Comparison of ENCODE assay signal across 25 mouse cellular contexts in the genomic region with DNA sequence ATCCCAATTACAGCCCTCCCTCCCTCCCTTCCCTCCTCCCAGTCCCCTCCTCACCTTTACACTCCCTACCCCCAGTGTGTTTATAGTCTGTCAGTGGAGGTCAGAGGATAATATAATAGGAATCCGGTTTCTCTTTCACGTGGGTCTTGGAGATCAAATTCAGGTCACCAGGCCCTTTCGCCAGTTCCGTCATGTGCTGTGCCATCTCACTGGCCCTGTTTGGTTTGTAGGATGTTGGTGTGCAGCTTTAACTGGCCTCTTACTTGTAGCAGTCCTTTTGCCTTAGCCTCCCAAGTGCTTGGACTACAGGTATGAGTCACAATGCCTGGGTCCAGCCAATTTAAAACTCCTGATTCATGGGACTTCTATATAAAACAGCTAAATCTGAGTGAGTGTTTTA. TPM values are rescaled to one million over a fixed set of nuclear protein-coding genes. Genes with fewer than 3 reads are reported as not detected.
DNase-seq lines count a peak whose midpoint lies in the region; TF ChIP-seq lines count a peak whose summit lies in the region.
"Had no signal": no experiment of that assay in that cellular context is flagged by ENCODE, and none has a peak within 500 bp of the region (broad histone marks: within the 10 kb centered on the region; RNA-seq: fewer than 3 reads in every experiment).

No protein-coding gene starts in this region.

- 64% methylated on average over 4 of the region's 4 CpGs for WGBS in heart, adult 2 months
- WGBS in heart, embryonic 10.5 days, result 83% methylated on average over 4 of the region's 4 CpGs
- 94% methylated on average over 4 of the region's 4 CpGs for WGBS in thymus, adult 2 months

- H3K27me3 ChIP-seq in heart, adult 2 months (ENCODE audit: control insufficient read depth, insufficient read depth, low read length), result no peaks in the 10 kb centered on the region
- no peaks in the 10 kb centered on the region for H3K27me3 ChIP-seq in heart, embryonic 10.5 days (ENCODE audit: insufficient read depth, poor library complexity, severe bottlenecking)
- no peaks in the 10 kb centered on the region for H3K27me3 ChIP-seq in thymus, adult 2 months (ENCODE audit: control insufficient read depth, insufficient read depth, low read length)
- H3K27me3 ChIP-seq: embryonic facial prominence, embryonic 12.5 days; embryonic facial prominence, embryonic 15.5 days; hindbrain, embryonic 12.5 days; hindbrain, embryonic 15.5 days had no signal

- H3K79me2 ChIP-seq in heart, adult 2 months (replicated peaks; ENCODE audit: control insufficient read depth, insufficient read depth, low read length), result 0 out of 2 replicates have a peak, but pooled peaks cover 1% of the 10 kb centered on the region

- peak; percentile 36 for DNase-seq in gastrocnemius, adult 18-20 months (ENCODE audit: low spot score)
- DNase-seq in gastrocnemius, adult 8-10 months (ENCODE audit: low spot score in 2 of 2), result no peak
- DNase-seq in heart, adult 2 months, result no peak
- DNase-seq in heart, embryonic 10.5 days (ENCODE audit: low spot score), result no peak
- DNase-seq in embryo, embryonic 10.5 days (ENCODE audit: low spot score), result peak; percentile 16
- DNase-seq in frontal cortex, adult 2 months (ENCODE audit: extremely low spot score in 1 of 2, low spot score in 1 of 2), result no peak
- DNase-seq in thymus, adult 2 months, result no peak
- DNase-seq: adrenal gland, adult 8-10 months; adrenal gland, postnatal 25 days; cerebellum, adult 18-20 months; cerebellum, adult 9-10 months; cerebellum, postnatal 14 days; forebrain, postnatal 0 days; gastrocnemius, postnatal 36 days; kidney, adult 2 months had no signal

- H3K9ac ChIP-seq in heart, adult 2 months (ENCODE audit: low read depth, low read length), result no peak overlapping the region
- H3K9ac ChIP-seq: embryonic facial prominence, embryonic 12.5 days; embryonic facial prominence, embryonic 15.5 days; forebrain, postnatal 0 days; hindbrain, embryonic 12.5 days; hindbrain, embryonic 15.5 days had no signal

- H3K4me3 ChIP-seq in heart, adult 2 months, result no peak overlapping the region
- H3K4me3 ChIP-seq in heart, embryonic 10.5 days, result no peak overlapping the region
- H3K4me3 ChIP-seq in thymus, adult 2 months (ENCODE audit: control insufficient read depth, insufficient read depth, low read length), result no peak overlapping the region
- H3K4me3 ChIP-seq: embryonic facial prominence, embryonic 12.5 days; embryonic facial prominence, embryonic 15.5 days; hindbrain, embryonic 12.5 days; hindbrain, embryonic 15.5 days had no signal

- no peaks in the 10 kb centered on the region for H3K9me3 ChIP-seq in heart, embryonic 10.5 days
- H3K9me3 ChIP-seq: embryonic facial prominence, embryonic 12.5 days; embryonic facial prominence, embryonic 15.5 days; hindbrain, embryonic 12.5 days; hindbrain, embryonic 15.5 days had no signal

- intact Hi-C loops in heart, adult 2 months (cut with DNase I), result no loop called here

- peaks cover 48% of the 10 kb centered on the region for H3K36me3 ChIP-seq in heart, adult 2 months (ENCODE audit: control insufficient read depth, insufficient read depth, low read length)
- peaks cover 75% of the 10 kb centered on the region for H3K36me3 ChIP-seq in heart, embryonic 10.5 days
- peaks cover 84% of the 10 kb centered on the region for H3K36me3 ChIP-seq in thymus, adult 2 months (ENCODE audit: control insufficient read depth, insufficient read depth, low read length)

- no peak for TF ChIP-seq POLR2A in heart, adult 2 months (IDR thresholded peaks at IDR 0.05; ENCODE audit: insufficient read depth, low read depth, low read length)
- no peak for TF ChIP-seq POLR2A in thymus, adult 2 months (IDR thresholded peaks at IDR 0.05; ENCODE audit: control insufficient read depth, extremely low read depth, insufficient read depth, low read length, poor library complexity)

- TF ChIP-seq EP300 in heart, adult 2 months (IDR thresholded peaks at IDR 0.05; ENCODE audit: insufficient read depth, low read depth, low read length), result 0 out of 2 replicates have a peak, but pooled peaks have one; percentile 34

- no peaks in the 10 kb centered on the region; the same call in none of the 2 replicates for H3K4me1 ChIP-seq in heart, adult 2 months (ENCODE audit: control insufficient read depth, insufficient read depth, low read length)
- H3K4me1 ChIP-seq in heart, embryonic 10.5 days, result peaks cover 15% of the 10 kb centered on the region
- H3K4me1 ChIP-seq in thymus, adult 2 months (replicated peaks; ENCODE audit: control insufficient read depth, insufficient read depth, low read length), result no peaks in the 10 kb centered on the region
- H3K4me1 ChIP-seq: hindbrain, embryonic 12.5 days; hindbrain, embryonic 15.5 days had no signal

- TF ChIP-seq CTCF in heart, adult 2 months (IDR thresholded peaks at IDR 0.05), result no peak
- no peak for TF ChIP-seq CTCF in thymus, adult 2 months (IDR thresholded peaks at IDR 0.05; ENCODE audit: borderline replicate concordance, control insufficient read depth, extremely low read depth, insufficient read depth, low read length, poor library complexity)

- H3K27ac ChIP-seq in heart, adult 2 months, result peak overlapping the region; percentile 13
- no peak overlapping the region for H3K27ac ChIP-seq in heart, embryonic 10.5 days
- H3K27ac ChIP-seq in thymus, adult 2 months (ENCODE audit: control insufficient read depth, insufficient read depth, low read length), result no peak overlapping the region
- H3K27ac ChIP-seq: embryonic facial prominence, embryonic 12.5 days; embryonic facial prominence, embryonic 15.5 days; hindbrain, embryonic 12.5 days; hindbrain, embryonic 15.5 days had no signal

RNA-seq across cellular contexts. Expression of a gene that starts 20.8 kb away (rescaled TPM):
- 100 to 1,000 TPM; 403 to 518 TPM for total RNA-seq in gastrocnemius, adult 18-20 months (2021)
- total RNA-seq in gastrocnemius, adult 8-10 months (2022), result 100 to 1,000 TPM; 363 to 499 (median 389) TPM
- 1,000 to 10,000 TPM; 1,981 to 2,338 TPM for total RNA-seq in heart, adult 2 months (2021)
- 1,187 and 1,731 TPM in 2 replicates for polyA plus RNA-seq in heart, adult 2 months (2012; rRNA removed)
- 207 and 288 TPM in 2 replicates for polyA plus RNA-seq in heart, embryonic 10.5 days (2016; fragmentation: Nextera tagmentation; extraction: Ambion mirVana)
- polyA plus RNA-seq in frontal cortex, adult 2 months (2012; rRNA removed), result 101 and 103 TPM in 2 replicates
- 111 and 140 TPM in 2 replicates for polyA plus RNA-seq in thymus, adult 2 months (2012; rRNA removed)

RNA-seq across cellular contexts. Expression of a gene that starts 20.8 kb away (rescaled TPM):
- 100 to 1,000 TPM; 326 to 396 TPM for total RNA-seq in gastrocnemius, adult 18-20 months (2021)
- 100 to 1,000 TPM; 282 to 349 (median 303) TPM for total RNA-seq in gastrocnemius, adult 8-10 months (2022)
- total RNA-seq in heart, adult 2 months (2021), result 1,000 to 10,000 TPM; 1,174 to 1,333 TPM
- polyA plus RNA-seq in heart, adult 2 months (2012; rRNA removed), result 367 and 592 TPM in 2 replicates
- 136 and 210 TPM in 2 replicates for polyA plus RNA-seq in heart, embryonic 10.5 days (2016; fragmentation: Nextera tagmentation; extraction: Ambion mirVana)
- 67.4 and 74.4 TPM in 2 replicates for polyA plus RNA-seq in frontal cortex, adult 2 months (2012; rRNA removed)
- polyA plus RNA-seq in thymus, adult 2 months (2012; rRNA removed), result 73.8 and 80.5 TPM in 2 replicates

RNA-seq across cellular contexts. Expression of a gene that starts 29.7 kb away (rescaled TPM):
- total RNA-seq in gastrocnemius, adult 18-20 months (2021), result not detected
- total RNA-seq in gastrocnemius, adult 8-10 months (2022), result not detected
- under 1 TPM in 1 of 2 experiments, not detected in 1; 0.20 TPM for total RNA-seq in heart, adult 2 months (2021)
- polyA plus RNA-seq in heart, adult 2 months (2012; rRNA removed), result 0.12 and 0.20 TPM in 2 replicates
- 0.16 and 0.17 TPM in 2 replicates for polyA plus RNA-seq in heart, embryonic 10.5 days (2016; fragmentation: Nextera tagmentation; extraction: Ambion mirVana)
- polyA plus RNA-seq in frontal cortex, adult 2 months (2012; rRNA removed), result not detected in 2 replicates
- 0.30 and 0.31 TPM in 2 replicates for polyA plus RNA-seq in thymus, adult 2 months (2012; rRNA removed)
- total RNA-seq: adrenal gland, adult 8-10 months; adrenal gland, postnatal 25 days; forebrain, postnatal 0 days; gastrocnemius, postnatal 36 days; hematopoietic stem cell, adult 5-6 weeks had no signal
- polyA plus RNA-seq: activated CD4-positive, CD25-positive, alpha-beta regulatory T cell, adult 4 months; C2C12; CD4-positive, CD25-positive, alpha-beta regulatory T cell, adult 4 months; forebrain, embryonic 11.5 days; forebrain, embryonic 14.5 days; forebrain, postnatal 0 days; hindbrain, embryonic 12.5 days; hindbrain, embryonic 15.5 days had no signal

RNA-seq across cellular contexts. Expression of a gene that starts 56.6 kb away (rescaled TPM):
- total RNA-seq in gastrocnemius, adult 18-20 months (2021), result 1 to 10 TPM; 8.3 to 9.1 TPM
- 10 to 100 TPM in 1 of 4 experiments, 1 to 10 TPM in 3; 7.4 to 10.8 (median 8.6) TPM for total RNA-seq in gastrocnemius, adult 8-10 months (2022)
- 10 to 100 TPM; 13.9 to 16.1 TPM for total RNA-seq in heart, adult 2 months (2021)
- polyA plus RNA-seq in heart, adult 2 months (2012; rRNA removed), result 17.9 and 31.4 TPM in 2 replicates
- polyA plus RNA-seq in heart, embryonic 10.5 days (2016; fragmentation: Nextera tagmentation; extraction: Ambion mirVana), result 23.3 and 25.6 TPM in 2 replicates
- 27.6 and 29.0 TPM in 2 replicates for polyA plus RNA-seq in frontal cortex, adult 2 months (2012; rRNA removed)
- 32.2 and 33.4 TPM in 2 replicates for polyA plus RNA-seq in thymus, adult 2 months (2012; rRNA removed)

Comparison
In these comparisons a context has a peak if more than half of its experiments do, and no peak if none do; other contexts are left out.
1. DNase-seq: peak in gastrocnemius, adult 18-20 months (single experiment) and embryo, embryonic 10.5 days (single experiment); none in gastrocnemius, adult 8-10 months (0 of 2), heart, adult 2 months (0 of 2), heart, embryonic 10.5 days (single experiment), frontal cortex, adult 2 months (0 of 2) and thymus, adult 2 months (single experiment).